Mouse (Mus musculus): ENCODE results near the gene Med16.
"Not testable (repeated sequence)": the region's sequence is repeated elsewhere in the genome, so short reads cannot be mapped to it uniquely, and the experiment has no call there.

Med16 gene

DNA sequence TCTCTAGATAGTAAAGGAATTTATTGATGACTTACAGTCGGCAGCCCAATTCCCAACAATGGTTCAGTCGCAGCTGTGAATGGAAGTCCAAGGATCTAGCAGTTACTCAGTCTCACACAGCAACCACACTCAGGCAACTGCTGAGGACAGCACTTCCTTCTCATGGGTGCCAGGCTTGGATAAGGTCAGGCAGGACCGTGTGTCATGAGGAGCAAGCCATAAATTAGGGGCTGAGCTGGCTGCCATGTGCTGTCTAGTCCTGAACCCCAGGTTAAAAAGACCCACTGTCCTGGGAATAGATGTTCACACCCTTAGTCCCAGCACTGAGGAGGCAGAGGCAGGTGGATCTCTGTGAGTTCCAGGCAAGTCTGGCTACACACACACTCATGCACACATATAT, 23.8 kb downstream of the Med16 start:
- not testable (repeated sequence) for DNase-seq (ENCODE audit: low read depth, low spot score)

GRCm38 (mm10) chr10:79884446-79884845, 24.3 kb downstream of the Med16 start:
- DNase-seq (ENCODE audit: low read depth, low spot score), result peak; percentile 22

DNA sequence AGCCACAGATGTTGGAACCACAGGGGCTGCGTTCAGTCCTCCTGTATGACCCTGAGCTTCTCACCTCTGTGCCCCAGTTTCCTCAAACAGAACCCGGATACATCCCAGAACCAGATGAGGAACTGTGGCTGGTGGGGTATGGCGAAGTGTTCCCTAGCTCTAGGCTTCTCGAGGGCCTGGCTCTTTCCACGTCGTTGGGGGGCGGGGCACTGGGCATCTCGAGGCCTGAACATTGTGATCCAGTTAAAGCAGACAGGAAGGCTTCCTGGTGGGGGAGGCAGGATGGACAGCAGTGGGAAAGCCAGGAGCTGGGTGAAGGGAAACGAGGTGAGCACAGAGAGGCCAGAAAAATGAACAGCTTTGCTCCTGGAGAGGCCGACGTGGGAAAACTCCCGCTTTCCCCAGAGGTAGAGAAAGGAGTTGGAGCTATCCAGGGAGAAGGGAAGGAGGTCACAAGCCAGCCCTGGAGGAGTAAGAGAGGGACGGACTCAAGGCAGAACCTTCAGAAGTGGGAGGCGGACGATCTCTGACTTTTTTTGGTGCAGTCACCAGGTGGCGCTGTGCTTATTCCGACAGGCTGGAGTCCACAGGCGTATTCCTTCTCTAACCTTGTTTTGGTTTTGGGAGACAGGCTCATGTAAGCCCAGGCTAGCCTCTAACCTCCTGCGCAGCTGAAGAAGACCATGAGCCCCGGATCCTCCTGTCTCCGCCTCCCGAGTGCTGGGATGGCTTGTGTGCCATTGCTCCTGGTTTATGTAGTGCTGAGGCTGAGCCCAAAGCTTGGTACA, 25.2 kb downstream of the Med16 start:
- DNase-seq (ENCODE audit: low read depth, low spot score), result peak; percentile 90

- DNase-seq (ENCODE audit: low read depth, low spot score), result no peak
Observed at GRCm38 (mm10) chr10:79881981-79882380, 26.7 kb downstream of the Med16 start.

DNA sequence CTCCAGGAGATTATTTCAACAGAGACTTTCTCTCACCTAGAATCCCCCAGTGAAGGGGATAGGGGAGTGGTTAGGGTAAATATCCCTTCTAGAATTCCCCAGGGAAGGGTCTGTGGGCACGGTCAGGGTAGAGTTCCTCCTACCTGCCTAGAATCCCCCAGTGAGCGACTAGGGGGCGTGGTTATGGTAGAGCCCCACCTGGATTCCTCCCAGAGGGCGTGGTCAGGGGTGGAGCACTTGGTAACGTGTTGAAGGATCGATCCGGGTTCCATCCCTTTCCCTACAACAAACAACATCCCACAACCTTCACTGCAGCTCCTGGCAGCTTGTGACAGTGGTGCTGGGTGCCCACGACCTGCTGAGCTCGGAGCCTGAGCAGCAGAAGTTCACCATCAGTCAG, 28.0 kb downstream of the Med16 start:
- DNase-seq (ENCODE audit: low read depth, low spot score), result no peak

- DNase-seq (ENCODE audit: low read depth, low spot score), result no peak
Observed at GRCm38 (mm10) chr10:79879527-79879926, 29.2 kb downstream of the Med16 start.

- no peak for DNase-seq (ENCODE audit: low read depth, low spot score)
Observed at GRCm38 (mm10) chr10:79877757-79878156, 31.0 kb downstream of the Med16 start.

DNA sequence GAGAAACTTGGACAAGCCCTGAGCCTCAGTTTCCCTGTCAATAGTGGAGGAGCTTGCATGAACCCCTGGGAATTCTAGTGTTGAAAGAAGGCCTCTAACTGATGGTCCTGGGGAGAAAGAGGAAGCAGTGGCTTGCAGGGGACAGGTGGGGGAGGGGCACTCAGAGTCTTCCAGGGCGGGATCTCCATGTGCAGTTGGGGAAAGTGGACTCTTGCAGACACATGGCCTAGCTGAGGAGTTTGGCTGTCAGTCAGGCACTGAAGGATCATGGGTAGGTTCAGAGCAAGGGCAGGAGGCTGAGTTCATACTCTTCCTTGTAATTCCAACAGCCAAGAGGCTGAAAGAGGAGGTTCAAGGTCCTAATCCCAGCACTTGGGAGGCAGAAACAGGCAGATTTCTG, 31.5 kb downstream of the Med16 start:
- DNase-seq (ENCODE audit: low read depth, low spot score), result no peak

DNA sequence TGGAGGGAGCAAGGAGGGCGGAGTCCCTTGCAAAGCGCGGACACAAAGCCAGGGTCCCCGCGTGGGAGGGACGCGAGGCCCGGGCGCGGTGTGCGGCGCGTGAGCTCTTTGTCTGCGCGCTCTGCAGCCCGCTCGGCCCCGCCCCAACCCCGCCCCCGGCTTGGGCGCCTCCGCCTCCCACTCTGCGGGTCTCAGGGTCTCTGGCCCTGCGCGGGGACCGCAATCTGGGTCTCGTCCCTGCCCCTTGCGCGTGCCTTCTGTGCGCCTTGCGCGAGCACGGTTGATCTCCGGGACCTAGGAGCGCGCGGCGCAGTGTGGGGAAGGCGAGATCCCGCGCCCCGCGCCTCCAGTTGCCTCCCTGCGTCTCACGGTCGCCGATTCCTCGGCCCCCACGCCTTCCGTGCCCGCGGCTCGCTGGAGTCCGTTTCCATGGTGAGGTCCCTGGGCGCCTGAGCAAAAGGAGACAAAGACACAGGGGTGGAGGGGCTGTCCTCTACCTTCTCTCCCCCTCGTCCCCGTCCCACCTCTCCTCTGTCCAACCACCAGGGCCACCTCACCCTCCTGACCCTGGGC, 34.3 kb downstream of the Med16 start, which contains the start of the genes Prtn3 and Plppr3:
Gene Prtn3, plus strand, starts transcription at position 187 of the 573 bp plus-strand sequence.
Gene Plppr3, minus strand, starts transcription at position 345 of the 573 bp plus-strand sequence.
- DNase-seq (ENCODE audit: low read depth, low spot score), result no peak

- DNase-seq (ENCODE audit: low read depth, low spot score), result no peak
Observed at GRCm38 (mm10) chr10:79873715-79874289, 34.9 kb downstream of the Med16 start.

DNA sequence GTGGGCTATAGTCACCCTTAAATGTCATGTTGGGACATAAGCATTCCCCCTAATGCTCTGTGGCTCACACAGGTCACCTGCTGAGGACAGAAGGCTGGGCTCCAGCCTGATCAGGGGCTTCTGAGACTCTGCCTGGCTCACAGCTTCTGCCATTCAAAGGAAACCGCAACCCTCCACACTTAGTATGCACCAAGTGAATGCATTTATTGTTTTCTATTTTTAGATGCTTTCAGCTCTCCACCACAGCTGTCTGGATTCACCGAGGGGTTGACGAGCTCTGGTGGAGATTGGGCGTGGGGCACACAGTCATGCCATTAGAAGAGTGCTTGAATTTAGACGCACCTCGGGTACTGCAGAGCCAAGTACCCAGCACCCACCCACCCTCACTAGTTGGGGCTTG, 35.4 kb downstream of the Med16 start:
- DNase-seq (ENCODE audit: low read depth, low spot score), result no peak

DNA sequence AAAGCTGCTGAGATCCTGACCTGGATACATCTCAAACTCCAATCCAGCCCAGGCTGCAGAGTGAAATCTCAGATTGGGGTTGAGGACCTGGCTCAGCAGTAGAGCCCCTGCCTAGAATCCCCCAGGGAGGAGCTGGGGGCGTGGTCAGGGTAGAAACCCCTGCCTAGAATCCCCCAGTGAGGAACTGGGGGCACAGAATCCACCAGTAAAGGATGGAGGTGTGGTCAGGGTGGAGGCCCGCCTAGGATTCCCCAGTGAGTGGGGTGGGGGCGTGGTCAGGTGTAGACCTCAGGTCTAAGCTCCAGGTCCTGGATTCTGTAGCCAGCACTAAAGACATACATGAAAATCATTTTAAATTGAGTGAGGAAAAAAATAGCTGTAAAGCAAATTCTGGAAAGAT, 35.9 kb downstream of the Med16 start:
- no peak for DNase-seq (ENCODE audit: low read depth, low spot score)

- no peak for DNase-seq (ENCODE audit: low read depth, low spot score)
Observed at GRCm38 (mm10) chr10:79871845-79872244, 36.9 kb downstream of the Med16 start.

DNA sequence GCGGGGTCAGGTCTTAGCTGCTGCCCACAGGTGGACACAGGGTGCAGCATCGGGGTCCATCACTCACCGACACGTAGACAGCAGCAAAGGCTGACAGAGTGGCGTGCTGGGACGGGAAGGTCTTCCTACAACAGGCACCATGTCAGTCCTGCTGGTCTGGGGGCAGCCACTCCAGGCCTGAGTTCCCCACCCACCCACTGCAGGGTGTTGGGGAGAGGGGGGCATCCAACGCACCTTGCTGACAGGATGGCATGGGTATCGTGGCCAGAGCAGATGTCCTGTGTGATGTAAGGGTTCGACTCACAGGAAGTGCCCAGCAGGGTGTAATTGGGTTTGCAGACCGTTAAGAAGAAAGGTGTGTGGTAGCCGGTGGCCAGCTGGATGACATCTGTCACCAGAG, 42.1 kb downstream of the Med16 start:
- no peak for DNase-seq (ENCODE audit: low read depth, low spot score)

DNA sequence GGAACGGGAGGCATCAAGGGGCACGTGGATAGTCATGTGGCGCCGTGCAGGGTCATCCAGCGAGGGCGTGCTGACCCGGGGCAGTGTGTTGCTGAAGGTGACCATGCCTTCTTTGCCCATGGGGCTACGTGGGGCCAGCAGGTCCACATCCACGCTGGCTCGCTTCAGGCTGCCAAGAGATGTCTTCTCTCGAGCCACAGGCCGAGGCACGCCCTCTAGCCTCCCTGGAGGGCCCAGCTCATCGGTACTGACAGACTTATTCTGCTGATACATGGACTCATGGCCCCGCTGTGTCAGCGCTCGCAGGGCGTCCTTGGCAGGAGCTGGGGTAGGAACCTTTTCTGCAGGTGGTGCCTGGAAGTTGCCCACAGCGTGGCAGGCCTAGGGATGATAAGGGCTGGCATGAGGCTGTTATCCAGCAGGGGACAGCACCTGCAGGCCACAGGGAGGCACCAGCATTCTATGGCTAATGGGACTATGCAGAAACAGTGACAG, 42.9 kb downstream of the Med16 start:
- peak; percentile 26 for DNase-seq (ENCODE audit: low read depth, low spot score)

GRCm38 (mm10) chr10:79865189-79865601, 43.5 kb downstream of the Med16 start:
- DNase-seq (ENCODE audit: low read depth, low spot score), result peak; percentile 20

DNA sequence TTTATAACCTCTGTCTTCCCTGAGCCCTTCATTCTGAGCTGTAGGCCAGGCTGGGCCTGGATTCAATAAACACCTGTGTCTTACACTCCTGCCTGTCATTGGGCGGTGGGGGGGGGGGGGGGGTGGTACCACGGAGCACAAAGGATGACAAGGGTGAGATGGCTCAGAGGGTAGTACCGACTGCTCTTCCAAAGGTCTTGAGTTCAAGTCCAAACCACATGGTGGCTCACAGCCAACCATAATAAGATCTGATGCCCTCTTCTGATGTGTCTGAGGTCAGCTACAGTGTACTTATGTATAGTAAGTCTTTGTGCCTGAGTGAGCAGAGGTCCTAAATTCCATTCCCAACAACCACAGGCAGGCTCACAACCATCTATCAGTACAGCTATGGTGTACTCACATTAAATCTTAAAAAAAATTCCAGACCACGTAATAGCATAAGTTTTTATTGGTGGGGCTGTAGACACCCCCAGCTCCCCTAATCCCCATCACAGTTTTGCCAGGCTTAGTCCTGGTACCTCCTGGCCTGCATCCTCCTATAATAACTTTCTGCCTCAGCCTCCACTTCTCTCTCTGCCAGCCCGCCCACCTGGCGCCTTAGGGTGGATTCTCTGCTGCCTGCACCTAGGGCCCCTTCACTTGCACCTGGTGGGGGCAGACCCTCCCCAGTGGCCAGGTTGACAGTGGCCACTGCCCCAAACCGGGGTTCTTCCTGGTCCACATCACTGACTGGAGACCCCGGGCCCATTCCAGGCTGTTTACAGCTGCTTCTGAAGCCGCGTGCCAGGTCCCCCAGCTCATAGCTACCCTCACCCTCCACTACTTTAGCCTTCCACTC, 44.2 kb downstream of the Med16 start:
- peak; percentile 76 for DNase-seq (ENCODE audit: low read depth, low spot score)

- DNase-seq (ENCODE audit: low read depth, low spot score), result no peak
Observed at GRCm38 (mm10) chr10:79862925-79863324, 45.8 kb downstream of the Med16 start.

GRCm38 (mm10) chr10:79862049-79862788, 46.5 kb downstream of the Med16 start:
- no peak for DNase-seq (ENCODE audit: low read depth, low spot score)

DNA sequence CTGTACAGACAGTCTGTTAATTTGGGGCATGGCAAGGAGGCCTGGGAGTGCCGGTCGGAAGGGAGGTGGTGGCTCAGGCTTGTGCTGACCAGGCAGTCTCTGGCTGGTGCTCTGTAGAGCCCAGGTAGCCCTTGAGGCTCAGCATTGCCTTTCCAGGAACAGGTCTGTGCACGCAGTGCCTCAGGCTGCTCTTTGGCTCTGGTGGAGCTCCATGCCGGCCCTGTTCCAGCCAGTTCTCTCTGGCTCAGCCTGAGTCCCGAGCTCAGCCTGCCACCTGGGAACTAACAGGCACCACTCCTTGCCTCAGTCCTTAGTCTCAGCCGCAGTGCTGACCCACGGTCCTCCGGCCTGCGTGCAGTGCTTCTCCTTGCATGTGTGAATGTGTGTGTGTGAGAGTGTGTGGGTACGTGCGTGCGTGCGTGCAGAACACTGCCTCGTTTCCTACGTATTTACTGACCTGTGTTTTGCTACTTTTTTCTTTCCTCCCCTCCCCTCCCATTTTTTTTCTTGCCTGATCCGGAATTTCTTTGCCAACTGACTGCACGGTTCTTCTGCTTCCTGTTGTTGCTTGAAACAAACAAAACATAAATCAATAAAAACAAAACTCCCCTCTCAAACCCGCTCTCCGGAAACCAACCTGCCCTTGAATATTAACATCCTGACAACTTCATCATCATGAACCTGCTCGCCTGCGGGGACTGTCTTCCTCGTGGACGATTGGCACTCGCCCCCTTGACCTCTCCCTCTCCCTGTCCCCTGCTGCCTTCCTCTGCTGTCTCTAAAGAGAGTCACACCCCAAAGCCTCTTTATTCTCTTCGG, 47.3 kb downstream of the Med16 start:
- DNase-seq (ENCODE audit: low read depth, low spot score), result no peak
